ENCODE assay signal across 18 mouse cellular contexts in genomic region chr6:136407608-136408192, GRCm38 (mm10). TPM values are rescaled to one million over a fixed set of nuclear protein-coding genes. Genes with fewer than 3 reads are reported as not detected.
A peak's percentile ranks its signal among the peaks of the same experiment; 100 is the strongest.
DNase-seq lines count a peak whose midpoint lies in the region; ATAC-seq and TF ChIP-seq lines count a peak whose summit lies in the region.
"Had no signal": no experiment of that assay in that cellular context is flagged by ENCODE, and none has a peak within 500 bp of the region (broad histone marks: within the 10 kb centered on the region; RNA-seq: fewer than 3 reads in every experiment).

No protein-coding gene starts in this region.

- peak; percentile 72; the same call in 1 of the 2 replicates for ATAC-seq in embryonic facial prominence, embryonic 14.5 days (ENCODE audit: low read depth)
- ATAC-seq in intestine, embryonic 15.5 days, result peak; percentile 81
- peak; percentile 87 for ATAC-seq in lung, embryonic 14.5 days (ENCODE audit: insufficient read depth)
- peak; percentile 87 for ATAC-seq in stomach, embryonic 15.5 days (ENCODE audit: insufficient read depth, low FRiP score, low read depth)
- ATAC-seq in hindbrain, postnatal 0 days, result no peak

- intact Hi-C loops in gastrocnemius, postnatal 36 days (cut with DNase I), result no loop called here

- no peak for TF ChIP-seq CTCF in lung, embryonic 14.5 days (IDR thresholded peaks at IDR 0.05; ENCODE audit: low read depth)
- TF ChIP-seq CTCF in hindbrain, postnatal 0 days (IDR thresholded peaks at IDR 0.05; ENCODE audit: low read depth), result no peak

- no peaks in the 10 kb centered on the region for H3K27me3 ChIP-seq in embryonic facial prominence, embryonic 14.5 days (replicated peaks; ENCODE audit: control insufficient read depth, insufficient read depth, low read length)
- no peaks in the 10 kb centered on the region for H3K27me3 ChIP-seq in embryonic facial prominence, embryonic 10.5 days (replicated peaks; ENCODE audit: low read depth, poor library complexity, severe bottlenecking)
- no peaks in the 10 kb centered on the region for H3K27me3 ChIP-seq in intestine, embryonic 15.5 days (replicated peaks)
- no peaks in the 10 kb centered on the region for H3K27me3 ChIP-seq in lung, embryonic 14.5 days (ENCODE audit: insufficient read depth, low read length)
- H3K27me3 ChIP-seq in stomach, embryonic 15.5 days (replicated peaks), result no peaks in the 10 kb centered on the region
- H3K27me3 ChIP-seq in hindbrain, postnatal 0 days (ENCODE audit: insufficient read depth, low read length), result no peaks in the 10 kb centered on the region
- H3K27me3 ChIP-seq: embryonic facial prominence, embryonic 13.5 days had no signal

- no peak overlapping the region for H3K4me3 ChIP-seq in embryonic facial prominence, embryonic 14.5 days (ENCODE audit: low read depth, low read length)
- H3K4me3 ChIP-seq in embryonic facial prominence, embryonic 10.5 days, result no peak overlapping the region
- no peak overlapping the region for H3K4me3 ChIP-seq in intestine, embryonic 15.5 days (replicated peaks)
- H3K4me3 ChIP-seq in lung, embryonic 14.5 days (ENCODE audit: low read depth, low read length), result no peak overlapping the region
- no peak overlapping the region for H3K4me3 ChIP-seq in stomach, embryonic 15.5 days (replicated peaks)
- H3K4me3 ChIP-seq in hindbrain, postnatal 0 days (ENCODE audit: low read length), result no peak overlapping the region
- H3K4me3 ChIP-seq: embryonic facial prominence, embryonic 13.5 days; layer of hippocampus, adult 2 months had no signal

- H3K36me3 ChIP-seq in embryonic facial prominence, embryonic 14.5 days (ENCODE audit: control insufficient read depth, insufficient read depth, low read length), result no peaks in the 10 kb centered on the region
- H3K36me3 ChIP-seq in embryonic facial prominence, embryonic 10.5 days (replicated peaks), result no peaks in the 10 kb centered on the region
- no peaks in the 10 kb centered on the region for H3K36me3 ChIP-seq in intestine, embryonic 15.5 days
- no peaks in the 10 kb centered on the region for H3K36me3 ChIP-seq in lung, embryonic 14.5 days (ENCODE audit: insufficient read depth)
- H3K36me3 ChIP-seq in stomach, embryonic 15.5 days, result no peaks in the 10 kb centered on the region
- H3K36me3 ChIP-seq in hindbrain, postnatal 0 days (ENCODE audit: insufficient read depth, low read length), result no peaks in the 10 kb centered on the region
- H3K36me3 ChIP-seq: embryonic facial prominence, embryonic 13.5 days; G1E had no signal

- no peak overlapping the region for H3K4me2 ChIP-seq in embryonic facial prominence, embryonic 14.5 days (ENCODE audit: low read depth, low read length)
- no peak overlapping the region for H3K4me2 ChIP-seq in intestine, embryonic 15.5 days (replicated peaks)
- H3K4me2 ChIP-seq in lung, embryonic 14.5 days, result no peak overlapping the region
- H3K4me2 ChIP-seq in stomach, embryonic 15.5 days, result no peak overlapping the region
- H3K4me2 ChIP-seq in hindbrain, postnatal 0 days (ENCODE audit: low read depth, low read length), result no peak overlapping the region
- H3K4me2 ChIP-seq: embryonic facial prominence, embryonic 13.5 days had no signal

- no peak for DNase-seq in embryonic facial prominence, embryonic 14.5 days (ENCODE audit: low spot score)
- DNase-seq in embryonic facial prominence, embryonic 10.5 days (ENCODE audit: low spot score), result no peak
- DNase-seq in lung, embryonic 14.5 days, result peak; percentile 52
- DNase-seq in left cerebral cortex, adult 11 months (ENCODE audit: low spot score), result no peak
- no peak for DNase-seq in hindbrain, postnatal 0 days (ENCODE audit: low spot score)
- DNase-seq in gastrocnemius, postnatal 36 days, result no peak
- DNase-seq: cerebellum, postnatal 10 days; liver; midbrain, embryonic 14.5 days; right cerebral cortex, postnatal 25 days had no signal

- 73% methylated on average over 2 of the region's 2 CpGs for WGBS in embryonic facial prominence, embryonic 14.5 days
- 76% methylated on average over 2 of the region's 2 CpGs for WGBS in embryonic facial prominence, embryonic 10.5 days
- WGBS in intestine, embryonic 15.5 days, result 62% methylated on average over 2 of the region's 2 CpGs
- 48% methylated on average over 2 of the region's 2 CpGs for WGBS in lung, embryonic 14.5 days
- 57% methylated on average over 2 of the region's 2 CpGs for WGBS in stomach, embryonic 15.5 days
- WGBS in hindbrain, postnatal 0 days, result 86% methylated on average over 2 of the region's 2 CpGs

- no peaks in the 10 kb centered on the region for H3K9me3 ChIP-seq in embryonic facial prominence, embryonic 14.5 days (ENCODE audit: control insufficient read depth, low read length)
- no peaks in the 10 kb centered on the region for H3K9me3 ChIP-seq in embryonic facial prominence, embryonic 10.5 days
- H3K9me3 ChIP-seq in intestine, embryonic 15.5 days, result no peaks in the 10 kb centered on the region
- no peaks in the 10 kb centered on the region for H3K9me3 ChIP-seq in lung, embryonic 14.5 days (ENCODE audit: low read depth, low read length)
- no peaks in the 10 kb centered on the region for H3K9me3 ChIP-seq in stomach, embryonic 15.5 days
- H3K9me3 ChIP-seq in hindbrain, postnatal 0 days (ENCODE audit: low read length), result no peaks in the 10 kb centered on the region
- H3K9me3 ChIP-seq: embryonic facial prominence, embryonic 13.5 days had no signal

- no peaks in the 10 kb centered on the region for H3K4me1 ChIP-seq in embryonic facial prominence, embryonic 14.5 days (ENCODE audit: control insufficient read depth, insufficient read depth, low read length)
- no peaks in the 10 kb centered on the region for H3K4me1 ChIP-seq in embryonic facial prominence, embryonic 10.5 days
- no peaks in the 10 kb centered on the region for H3K4me1 ChIP-seq in intestine, embryonic 15.5 days (replicated peaks)
- no peaks in the 10 kb centered on the region for H3K4me1 ChIP-seq in lung, embryonic 14.5 days (ENCODE audit: insufficient read depth)
- H3K4me1 ChIP-seq in stomach, embryonic 15.5 days, result no peaks in the 10 kb centered on the region
- H3K4me1 ChIP-seq in hindbrain, postnatal 0 days (ENCODE audit: insufficient read depth, low read length), result no peaks in the 10 kb centered on the region
- H3K4me1 ChIP-seq: embryonic facial prominence, embryonic 13.5 days had no signal

- H3K9ac ChIP-seq in embryonic facial prominence, embryonic 14.5 days (ENCODE audit: low read depth, low read length), result no peak overlapping the region
- no peak overlapping the region for H3K9ac ChIP-seq in intestine, embryonic 15.5 days
- no peak overlapping the region for H3K9ac ChIP-seq in lung, embryonic 14.5 days
- no peak overlapping the region for H3K9ac ChIP-seq in stomach, embryonic 15.5 days
- no peak overlapping the region for H3K9ac ChIP-seq in hindbrain, postnatal 0 days (replicated peaks; ENCODE audit: low read length)
- H3K9ac ChIP-seq: embryonic facial prominence, embryonic 13.5 days had no signal

- no peak overlapping the region for H3K27ac ChIP-seq in embryonic facial prominence, embryonic 14.5 days (replicated peaks; ENCODE audit: low read depth, low read length)
- H3K27ac ChIP-seq in embryonic facial prominence, embryonic 10.5 days (replicated peaks), result no peak overlapping the region
- no peak overlapping the region for H3K27ac ChIP-seq in intestine, embryonic 15.5 days
- peak overlapping the region; percentile 78 for H3K27ac ChIP-seq in lung, embryonic 14.5 days (ENCODE audit: low read depth)
- peak overlapping the region; percentile 72; the same call in 1 of the 2 replicates for H3K27ac ChIP-seq in stomach, embryonic 15.5 days
- no peak overlapping the region for H3K27ac ChIP-seq in hindbrain, postnatal 0 days
- H3K27ac ChIP-seq: embryonic facial prominence, embryonic 13.5 days; layer of hippocampus, adult 2 months had no signal

RNA-seq across cellular contexts. Expression of gene E330021D16Rik, which starts 7.7 kb away (rescaled TPM):
- 0.33 TPM in 1 of 2 replicates, not detected in the other for polyA plus RNA-seq in embryonic facial prominence, embryonic 14.5 days (2014; fragmentation: Nextera tagmentation; extraction: Ambion mirVana)
- polyA plus RNA-seq in embryonic facial prominence, embryonic 10.5 days (2016; fragmentation: Nextera tagmentation; extraction: Ambion mirVana), result 0.15 TPM in 1 of 2 replicates, not detected in the other
- polyA plus RNA-seq in intestine, embryonic 15.5 days (2015; fragmentation: Nextera tagmentation; extraction: Ambion mirVana), result 0.19 TPM in 1 of 2 replicates, not detected in the other
- not detected in 2 replicates for polyA plus RNA-seq in lung, embryonic 14.5 days (2014; fragmentation: Nextera tagmentation; extraction: Ambion mirVana)
- 0.12 TPM in 1 of 2 replicates, not detected in the other for polyA plus RNA-seq in stomach, embryonic 15.5 days (2015; fragmentation: Nextera tagmentation; extraction: Ambion mirVana)
- not detected in 2 replicates for total RNA-seq in hindbrain, postnatal 0 days (2014; rRNA removed)
- polyA plus RNA-seq in hindbrain, postnatal 0 days (2015; fragmentation: Nextera tagmentation; extraction: Ambion mirVana), result not detected in 2 replicates
- total RNA-seq in gastrocnemius, postnatal 36 days (2021), result not detected
- total RNA-seq: layer of hippocampus, adult 2 months had no signal
- polyA plus RNA-seq: embryonic facial prominence, embryonic 13.5 days; forebrain, embryonic 11.5 days; G1E; gonadal fat pad, adult 2 months; heart, postnatal 0 days; midbrain, embryonic 14.5 days had no signal

Comparison
In these comparisons a context has a peak if more than half of its experiments do, and no peak if none do; other contexts are left out.
1. H3K27ac ChIP-seq: peak in lung, embryonic 14.5 days (single experiment) and stomach, embryonic 15.5 days (single experiment); none in embryonic facial prominence, embryonic 14.5 days (single experiment), embryonic facial prominence, embryonic 10.5 days (single experiment), intestine, embryonic 15.5 days (single experiment) and hindbrain, postnatal 0 days (single experiment).